ENCODE assay signal across 8 mouse cellular contexts in genomic region chr19:41655970-41656369, GRCm38 (mm10).
DNase-seq lines count a peak whose midpoint lies in the region; ATAC-seq lines count a peak whose summit lies in the region.

No protein-coding gene starts in this region.

- DNase-seq in ES-CJ7 (ENCODE audit: low read depth, low spot score): peak; percentile 74
- DNase-seq in adrenal gland, postnatal 25 days: peak; percentile 80
- DNase-seq in embryo, embryonic 9.5 days (ENCODE audit: extremely low spot score): peak; percentile 82
- peak; percentile 85 for DNase-seq in heart, postnatal 4 days
- peak; percentile 78 to 79 for DNase-seq in layer of hippocampus, postnatal 14 days (ENCODE audit: low spot score in 2 of 2)
- peak; percentile 84 for DNase-seq in right cerebral cortex, postnatal 14 days
- peak; percentile 35 for DNase-seq in yolk sac, embryonic 10.5 days (ENCODE audit: low spot score)

- peak; percentile 79; the same call in 1 of the 2 replicates for ATAC-seq in megakaryocyte-erythroid progenitor cell, adult 5-6 weeks (replicated peaks; ENCODE audit: low FRiP score, low TSS enrichment, poor library complexity, severe bottlenecking)

Comparison
In these comparisons a context has a peak if more than half of its experiments do, and no peak if none do; other contexts are left out.
1. Peak in every context shown above with its lines: DNase-seq and ATAC-seq.
2. DNase-seq: peak in every context shown above with its lines; median percentile 85 in heart, postnatal 4 days; 84 in right cerebral cortex, postnatal 14 days; 82 in embryo, embryonic 9.5 days; 80 in adrenal gland, postnatal 25 days; 78 in layer of hippocampus, postnatal 14 days; 74 in ES-CJ7; 35 in yolk sac, embryonic 10.5 days.